Mouse (Mus musculus): ENCODE results near the gene Stx1a.

Stx1a gene

GRCm38 (mm10) chr5:135008671-135009589 lies 14.4 kb upstream of the Stx1a start, which contains the start of gene Abhd11:
TSS of gene Abhd11 (plus strand) at chr5:135009152.
- peak; percentile 94 to 98 for DNase-seq (ENCODE audit: low spot score in 2 of 2)

GRCm38 (mm10) chr5:135009590-135010319 lies 13.5 kb upstream of the Stx1a start:
- peak; percentile 82 to 92 for DNase-seq (ENCODE audit: low spot score in 2 of 2)

- no peak for DNase-seq (ENCODE audit: low spot score in 2 of 2)
Observed at GRCm38 (mm10) chr5:135010320-135010709, 13.0 kb upstream of the Stx1a start.

- DNase-seq (ENCODE audit: low spot score in 2 of 2) = no peak
Observed at GRCm38 (mm10) chr5:135010841-135011743, 12.2 kb upstream of the Stx1a start.

- no peak for DNase-seq (ENCODE audit: low spot score in 2 of 2)
Observed at GRCm38 (mm10) chr5:135011809-135012613, 11.3 kb upstream of the Stx1a start.

- DNase-seq (ENCODE audit: low spot score in 2 of 2) = peak; percentile 80 to 84
Observed at GRCm38 (mm10) chr5:135012671-135013441, 10.4 kb upstream of the Stx1a start.

GRCm38 (mm10) chr5:135015497-135015896 lies 7.8 kb upstream of the Stx1a start:
- DNase-seq (ENCODE audit: low spot score in 2 of 2) = peak; percentile 95 to 96

- no peak for DNase-seq (ENCODE audit: low spot score in 2 of 2)
Observed at GRCm38 (mm10) chr5:135016224-135016759, 7.0 kb upstream of the Stx1a start.

GRCm38 (mm10) chr5:135021814-135022213 lies 1.5 kb upstream of the Stx1a start:
- DNase-seq (ENCODE audit: low spot score in 2 of 2) = no peak

GRCm38 (mm10) chr5:135024665-135025224 lies 1.5 kb downstream of the Stx1a start:
- no peak for DNase-seq (ENCODE audit: low spot score in 2 of 2)

- DNase-seq (ENCODE audit: low spot score in 2 of 2) = peak; percentile 66 to 73
Observed at GRCm38 (mm10) chr5:135025899-135026298, 2.6 kb downstream of the Stx1a start.

- DNase-seq (ENCODE audit: low spot score in 2 of 2) = peak; percentile 77 to 81
Observed at GRCm38 (mm10) chr5:135029007-135029854, 5.9 kb downstream of the Stx1a start.

- no peak for DNase-seq (ENCODE audit: low spot score in 2 of 2)
Observed at GRCm38 (mm10) chr5:135032581-135032980, 9.3 kb downstream of the Stx1a start.

- no peak for DNase-seq (ENCODE audit: low spot score in 2 of 2)
Observed at GRCm38 (mm10) chr5:135034593-135034992, 11.3 kb downstream of the Stx1a start.

- peak; percentile 74 to 75 for DNase-seq (ENCODE audit: low spot score in 2 of 2)
Observed at GRCm38 (mm10) chr5:135035608-135036359, 12.5 kb downstream of the Stx1a start.

- no peak for DNase-seq (ENCODE audit: low spot score in 2 of 2)
Observed at GRCm38 (mm10) chr5:135037946-135038345, 14.7 kb downstream of the Stx1a start.

- DNase-seq (ENCODE audit: low spot score in 2 of 2) = peak in 1 of 2 experiments; percentile 51
Observed at GRCm38 (mm10) chr5:135039541-135039940, 16.3 kb downstream of the Stx1a start.

- DNase-seq (ENCODE audit: low spot score in 2 of 2) = no peak
Observed at GRCm38 (mm10) chr5:135040059-135040458, 16.8 kb downstream of the Stx1a start.

Data from right cerebral cortex, adult 2 months (tissue).